Mouse (Mus musculus): Measurements from ENCODE around the gene Me1. TPM values are rescaled to one million over a fixed set of nuclear protein-coding genes. Genes with fewer than 3 reads are reported as not detected.

The Me1 gene
- polyA plus RNA-seq, 1 experiment from 2014 or later, result 40.8 TPM

- Histone ChIP-seq H3K36me3 (ENCODE audit: control insufficient read depth, insufficient read depth, low read length) (peaks cover 9% of the 10 kb centered on the region), H3K4me2 (ENCODE audit: low read length) (no peak overlapping the region), H3K27me3 (replicated peaks; ENCODE audit: control insufficient read depth, insufficient read depth, low read length) (no peaks in the 10 kb centered on the region), H3K4me3 (ENCODE audit: low read length) (no peak overlapping the region), H3K4me1 (ENCODE audit: control insufficient read depth, insufficient read depth, low read depth, low read length) (peaks cover 9% of the 10 kb centered on the region), H3K9me3 (ENCODE audit: control insufficient read depth, low read length) (no peaks in the 10 kb centered on the region), H3K27ac (ENCODE audit: low read depth, low read length) (no peak overlapping the region), H3K9ac (ENCODE audit: low read depth, low read length) (no peak overlapping the region)
- WGBS, result 76% methylated on average over 3 of the region's 3 CpGs
- ATAC-seq, result no peak
Measured at GRCm38 (mm10) chr9:86569314-86569910, 126.3 kb downstream of the Me1 start.

- H3K36me3 ChIP-seq (ENCODE audit: control insufficient read depth, insufficient read depth, low read length), result peaks cover 62% of the 10 kb centered on the region
- no peak overlapping the region for H3K27ac ChIP-seq (ENCODE audit: low read depth, low read length)
- H3K27me3 ChIP-seq (replicated peaks; ENCODE audit: control insufficient read depth, insufficient read depth, low read length), result no peaks in the 10 kb centered on the region
- no peak for ATAC-seq
- no peaks in the 10 kb centered on the region for H3K9me3 ChIP-seq (ENCODE audit: control insufficient read depth, low read length)
- H3K4me1 ChIP-seq (ENCODE audit: control insufficient read depth, insufficient read depth, low read depth, low read length), result no peaks in the 10 kb centered on the region
- no peak overlapping the region for H3K9ac ChIP-seq (ENCODE audit: low read depth, low read length)
- no peak overlapping the region for H3K4me3 ChIP-seq (ENCODE audit: low read length)
- no peak overlapping the region for H3K4me2 ChIP-seq (ENCODE audit: low read length)
- 87% methylated on average over 3 of the region's 3 CpGs for WGBS
Measured at GRCm38 (mm10) chr9:86560543-86560942, 135.2 kb downstream of the Me1 start.

- Histone ChIP-seq H3K27me3 (replicated peaks; ENCODE audit: control insufficient read depth, insufficient read depth, low read length) (no peaks in the 10 kb centered on the region), H3K4me2 (ENCODE audit: low read length) (no peak overlapping the region), H3K27ac (ENCODE audit: low read depth, low read length) (no peak overlapping the region), H3K36me3 (ENCODE audit: control insufficient read depth, insufficient read depth, low read length) (peaks cover 62% of the 10 kb centered on the region), H3K4me3 (ENCODE audit: low read length) (no peak overlapping the region), H3K9ac (ENCODE audit: low read depth, low read length) (no peak overlapping the region), H3K4me1 (ENCODE audit: control insufficient read depth, insufficient read depth, low read depth, low read length) (no peaks in the 10 kb centered on the region), H3K9me3 (ENCODE audit: control insufficient read depth, low read length) (no peaks in the 10 kb centered on the region)
- WGBS, result 90% methylated on average over 4 of the region's 4 CpGs
- 0 out of 2 replicates have a peak, but pooled peaks have one; percentile 42 for ATAC-seq
Measured at GRCm38 (mm10) chr9:86554641-86555040, 141.1 kb downstream of the Me1 start.

- Histone ChIP-seq H3K4me3 (ENCODE audit: low read length) (no peak overlapping the region), H3K27me3 (replicated peaks; ENCODE audit: control insufficient read depth, insufficient read depth, low read length) (no peaks in the 10 kb centered on the region), H3K9ac (ENCODE audit: low read depth, low read length) (no peak overlapping the region), H3K36me3 (ENCODE audit: control insufficient read depth, insufficient read depth, low read length) (peaks cover 56% of the 10 kb centered on the region), H3K4me1 (ENCODE audit: control insufficient read depth, insufficient read depth, low read depth, low read length) (no peaks in the 10 kb centered on the region), H3K9me3 (ENCODE audit: control insufficient read depth, low read length) (no peaks in the 10 kb centered on the region), H3K27ac (ENCODE audit: low read depth, low read length) (no peak overlapping the region), H3K4me2 (ENCODE audit: low read length) (no peak overlapping the region)
- 84% methylated on average over 9 of the region's 9 CpGs for WGBS
- no peak for ATAC-seq
Measured at GRCm38 (mm10) chr9:86553886-86554285, 141.9 kb downstream of the Me1 start.

- Histone ChIP-seq H3K9me3 (ENCODE audit: control insufficient read depth, low read length) (no peaks in the 10 kb centered on the region), H3K4me1 (ENCODE audit: control insufficient read depth, insufficient read depth, low read depth, low read length) (no peaks in the 10 kb centered on the region), H3K27ac (ENCODE audit: low read depth, low read length) (no peak overlapping the region), H3K4me2 (ENCODE audit: low read length) (no peak overlapping the region), H3K9ac (ENCODE audit: low read depth, low read length) (no peak overlapping the region), H3K27me3 (replicated peaks; ENCODE audit: control insufficient read depth, insufficient read depth, low read length) (no peaks in the 10 kb centered on the region), H3K4me3 (ENCODE audit: low read length) (no peak overlapping the region), H3K36me3 (ENCODE audit: control insufficient read depth, insufficient read depth, low read length) (peaks cover 47% of the 10 kb centered on the region)
- ATAC-seq, result no peak
- 97% methylated on average over 3 of the region's 3 CpGs for WGBS
Measured at GRCm38 (mm10) chr9:86550717-86551116, 145.0 kb downstream of the Me1 start.

GRCm38 (mm10) chr9:86549637-86550162, 146.1 kb downstream of the Me1 start:
- peaks cover 44% of the 10 kb centered on the region for H3K36me3 ChIP-seq (ENCODE audit: control insufficient read depth, insufficient read depth, low read length)
- no peak for ATAC-seq
- no peaks in the 10 kb centered on the region for H3K9me3 ChIP-seq (ENCODE audit: control insufficient read depth, low read length)
- no peaks in the 10 kb centered on the region for H3K27me3 ChIP-seq (replicated peaks; ENCODE audit: control insufficient read depth, insufficient read depth, low read length)
- H3K4me2 ChIP-seq (ENCODE audit: low read length), result no peak overlapping the region
- no peak overlapping the region for H3K9ac ChIP-seq (ENCODE audit: low read depth, low read length)
- no peak overlapping the region for H3K4me3 ChIP-seq (ENCODE audit: low read length)
- WGBS, result 91% methylated on average over 5 of the region's 5 CpGs
- H3K27ac ChIP-seq (ENCODE audit: low read depth, low read length), result no peak overlapping the region
- H3K4me1 ChIP-seq (ENCODE audit: control insufficient read depth, insufficient read depth, low read depth, low read length), result no peaks in the 10 kb centered on the region

GRCm38 (mm10) chr9:86544559-86544958, 151.2 kb downstream of the Me1 start:
- H3K4me3 ChIP-seq (ENCODE audit: low read length), result no peak overlapping the region
- peaks cover 36% of the 10 kb centered on the region for H3K36me3 ChIP-seq (ENCODE audit: control insufficient read depth, insufficient read depth, low read length)

GRCm38 (mm10) chr9:86543451-86543850, 152.3 kb downstream of the Me1 start:
- no peaks in the 10 kb centered on the region for H3K9me3 ChIP-seq (ENCODE audit: control insufficient read depth, low read length)
- peaks cover 32% of the 10 kb centered on the region for H3K36me3 ChIP-seq (ENCODE audit: control insufficient read depth, insufficient read depth, low read length)
- H3K4me2 ChIP-seq (ENCODE audit: low read length), result no peak overlapping the region
- H3K4me1 ChIP-seq (ENCODE audit: control insufficient read depth, insufficient read depth, low read depth, low read length), result no peaks in the 10 kb centered on the region
- H3K4me3 ChIP-seq (ENCODE audit: low read length), result no peak overlapping the region
- H3K9ac ChIP-seq (ENCODE audit: low read depth, low read length), result no peak overlapping the region
- no peaks in the 10 kb centered on the region for H3K27me3 ChIP-seq (replicated peaks; ENCODE audit: control insufficient read depth, insufficient read depth, low read length)
- ATAC-seq, result no peak
- 85% methylated on average over 3 of the region's 3 CpGs for WGBS
- H3K27ac ChIP-seq (ENCODE audit: low read depth, low read length), result no peak overlapping the region

More at GRCm38 (mm10) chr9:86544559-86544958, 151.2 kb downstream of the Me1 start:
- no peak overlapping the region for H3K4me2 ChIP-seq (ENCODE audit: low read length)
- H3K27me3 ChIP-seq (replicated peaks; ENCODE audit: control insufficient read depth, insufficient read depth, low read length), result no peaks in the 10 kb centered on the region
- no peaks in the 10 kb centered on the region for H3K9me3 ChIP-seq (ENCODE audit: control insufficient read depth, low read length)
- no peak overlapping the region for H3K9ac ChIP-seq (ENCODE audit: low read depth, low read length)
- no peak for ATAC-seq
- no peaks in the 10 kb centered on the region for H3K4me1 ChIP-seq (ENCODE audit: control insufficient read depth, insufficient read depth, low read depth, low read length)
- no peak overlapping the region for H3K27ac ChIP-seq (ENCODE audit: low read depth, low read length)
- WGBS, result 70% methylated on average over 1 of the region's 1 CpGs

- no peak overlapping the region for H3K27ac ChIP-seq (ENCODE audit: low read depth, low read length)
- no peaks in the 10 kb centered on the region for H3K27me3 ChIP-seq (replicated peaks; ENCODE audit: control insufficient read depth, insufficient read depth, low read length)
- H3K4me3 ChIP-seq (ENCODE audit: low read length), result no peak overlapping the region
- ATAC-seq, result no peak
- 92% methylated on average over 5 of the region's 5 CpGs for WGBS
- no peak overlapping the region for H3K4me2 ChIP-seq (ENCODE audit: low read length)
- no peaks in the 10 kb centered on the region for H3K4me1 ChIP-seq (ENCODE audit: control insufficient read depth, insufficient read depth, low read depth, low read length)
- no peak overlapping the region for H3K9ac ChIP-seq (ENCODE audit: low read depth, low read length)
- peaks cover 11% of the 10 kb centered on the region for H3K36me3 ChIP-seq (ENCODE audit: control insufficient read depth, insufficient read depth, low read length)
- H3K9me3 ChIP-seq (ENCODE audit: control insufficient read depth, low read length), result no peaks in the 10 kb centered on the region
Measured at GRCm38 (mm10) chr9:86534071-86534470, 161.7 kb downstream of the Me1 start.
